Mouse (Mus musculus) midbrain, embryonic 14.5 days (tissue): ENCODE measurements around the gene Kiss1r. TPM values are rescaled to one million over a fixed set of nuclear protein-coding genes. Genes with fewer than 3 reads are reported as not detected.

Experiments
- ATAC-seq: fragments of 200-750 bp; cut with Nextera tagmentation; 2 replicates; pipeline ENCODE4 v1.8.0; 2017; ENCODE audit warnings: moderate number of reproducible peaks, moderate library complexity; ENCODE audit not compliant: low FRiP score, low TSS enrichment
- DNase-seq: peaks from one replicate; pipeline ENCODE4 v3.0.0-alpha.2; 2015
- H3K27ac ChIP-seq: fragments of 300-500 bp; sonication (generic); replicated peaks from 2 replicates; pipeline ENCODE4 v1.5.1; 2014; ENCODE audit warnings: mild to moderate bottlenecking, low read depth, low read length, moderate library complexity
- H3K27me3 ChIP-seq: fragments of 300-500 bp; sonication (generic); 2 replicates; pipeline ENCODE4 v1.6.1; 2014; ENCODE audit warnings: low read length, control low read depth, mixed read lengths; ENCODE audit not compliant: control insufficient read depth, insufficient read depth
- H3K36me3 ChIP-seq: fragments of 300-500 bp; sonication (generic); 2 replicates; pipeline ENCODE4 v1.6.1; 2014; ENCODE audit warnings: low read length, control low read depth; ENCODE audit not compliant: control insufficient read depth, insufficient read depth
- H3K4me1 ChIP-seq: fragments of 300-500 bp; sonication (generic); 2 replicates; pipeline ENCODE4 v1.6.1; 2014; ENCODE audit warnings: mild to moderate bottlenecking, antibody characterized with exemption, low read length, control low read depth; ENCODE audit not compliant: control insufficient read depth, insufficient read depth
- H3K4me2 ChIP-seq: fragments of 300-500 bp; sonication (generic); 2 replicates; pipeline ENCODE4 v1.6.1; 2014; ENCODE audit warnings: mild to moderate bottlenecking, low read length, moderate library complexity
- H3K4me3 ChIP-seq: fragments of 300-500 bp; sonication (generic); replicated peaks from 2 replicates; pipeline ENCODE4 v1.5.1; 2014; ENCODE audit warnings: low read depth, low read length
- H3K9ac ChIP-seq: fragments of 300-500 bp; sonication (generic); replicated peaks from 2 replicates; pipeline ENCODE4 v1.6.1; 2014; ENCODE audit warnings: mild to moderate bottlenecking, low read length, moderate library complexity
- H3K9me3 ChIP-seq: fragments of 300-500 bp; sonication (generic); 2 replicates; pipeline ENCODE4 v1.6.1; 2016; ENCODE audit warnings: low read length, control low read depth, mixed read lengths; ENCODE audit not compliant: control insufficient read depth
- WGBS: fragments of 180-500 bp; shearing (Covaris S2); extraction: QIAGEN DNeasy Blood & Tissue Kit; methylation state at CpG from one replicate; pipeline ENCODE4 v1.1.7; 2014; 5-methylcytosine and 5-hydroxymethylcytosine counted together
- polyA plus RNA-seq: library from polyadenylated mRNA; unstranded; fragments of >200 nt; fragmentation: Nextera tagmentation; extraction: Ambion mirVana; gene quantifications from 2 replicates; pipeline ENCODE4 v1.2.1, GENCODE M21; 2014

Kiss1r gene
- polyA plus RNA-seq, 1 experiment from 2014 or later: 2.4 TPM

GRCm38 (mm10) chr10:79925785-79926490 is 9.2 kb downstream of the Kiss1r start:
- Histone ChIP-seq H3K27ac (0 out of 2 replicates have a peak overlapping the region, but pooled peaks have one; percentile 9), H3K9me3 (no peaks in the 10 kb centered on the region), H3K4me3 (peak overlapping the region; percentile 87), H3K9ac (peak overlapping the region; percentile 77), H3K27me3 (peaks cover 30% of the 10 kb centered on the region), H3K4me1 (peaks cover 21% of the 10 kb centered on the region), H3K36me3 (0 out of 2 replicates have a peak, but pooled peaks cover 4% of the 10 kb centered on the region), H3K4me2 (peak overlapping the region; percentile 88)
- 12% methylated on average over 15 of the region's 15 CpGs for WGBS
- no peak for DNase-seq
- ATAC-seq: no peak

- Histone ChIP-seq H3K36me3 (0 out of 2 replicates have a peak, but pooled peaks cover 7% of the 10 kb centered on the region), H3K27me3 (peaks cover 23% of the 10 kb centered on the region), H3K4me3 (peak within 1 kb of the TSS; percentile 87), H3K27ac (peak within 1 kb of the TSS; percentile 88), H3K4me2 (peak within 1 kb of the TSS; percentile 88), H3K9ac (peak within 1 kb of the TSS; percentile 77), H3K4me1 (peaks cover 16% of the 10 kb centered on the region), H3K9me3 (no peaks in the 10 kb centered on the region)
- WGBS: under 1% methylated on average over 63 of the region's 63 CpGs
- DNase-seq (peak; percentile 96), ATAC-seq (peak; percentile 78)
These were observed 9.9 kb downstream of the Kiss1r start, which contains the start of gene Arid3a for GRCm38 (mm10) chr10:79926491-79927323. TSS of gene Arid3a (plus strand) at chr10:79927043.

GRCm38 (mm10) chr10:79927324-79928029 is 10.7 kb downstream of the Kiss1r start:
- WGBS: under 1% methylated on average over 54 of the region's 54 CpGs
- H3K27me3 ChIP-seq: peaks cover 15% of the 10 kb centered on the region
- H3K9me3 ChIP-seq: no peaks in the 10 kb centered on the region
- DNase-seq (peak; percentile 76), ATAC-seq (peak; percentile 46)
- peak overlapping the region; percentile 87 for H3K4me3 ChIP-seq
- H3K27ac ChIP-seq: peak overlapping the region; percentile 88
- peaks cover 14% of the 10 kb centered on the region for H3K36me3 ChIP-seq
- peak overlapping the region; percentile 88 for H3K4me2 ChIP-seq
- peak overlapping the region; percentile 77 for H3K9ac ChIP-seq
- peaks cover 14% of the 10 kb centered on the region for H3K4me1 ChIP-seq

- no peaks in the 10 kb centered on the region for H3K9me3 ChIP-seq
- H3K4me1 ChIP-seq: peaks cover 14% of the 10 kb centered on the region
- H3K27ac ChIP-seq: peak overlapping the region; percentile 88
- H3K27me3 ChIP-seq: peaks cover 8% of the 10 kb centered on the region
- DNase-seq (peak; percentile 70), ATAC-seq (no peak)
- H3K9ac ChIP-seq: peak overlapping the region; percentile 77
- under 1% methylated on average over 28 of the region's 29 CpGs for WGBS
- H3K4me3 ChIP-seq: peak overlapping the region; percentile 87
- peaks cover 21% of the 10 kb centered on the region for H3K36me3 ChIP-seq
- H3K4me2 ChIP-seq: peak overlapping the region; percentile 88
These were observed 11.4 kb downstream of the Kiss1r start for GRCm38 (mm10) chr10:79928030-79928694.

GRCm38 (mm10) chr10:79928907-79929701 is 12.3 kb downstream of the Kiss1r start:
- WGBS: 34% methylated on average over 9 of the region's 9 CpGs
- Histone ChIP-seq H3K9ac (peak overlapping the region; percentile 77), H3K4me3 (peak overlapping the region; percentile 87), H3K4me1 (peaks cover 14% of the 10 kb centered on the region), H3K27ac (peak overlapping the region; percentile 88), H3K9me3 (no peaks in the 10 kb centered on the region), H3K4me2 (peak overlapping the region; percentile 88), H3K27me3 (no peaks in the 10 kb centered on the region), H3K36me3 (peaks cover 27% of the 10 kb centered on the region)
- ATAC-seq: no peak
- DNase-seq: peak; percentile 46

GRCm38 (mm10) chr10:79929967-79930825 is 13.4 kb downstream of the Kiss1r start:
- peaks cover 18% of the 10 kb centered on the region for H3K4me1 ChIP-seq
- 0 out of 2 replicates have a peak overlapping the region, but pooled peaks have one; percentile 88 for H3K4me2 ChIP-seq
- H3K9ac ChIP-seq: no peak overlapping the region

GRCm38 (mm10) chr10:79930826-79931186 is 14.0 kb downstream of the Kiss1r start:
- DNase-seq (no peak), ATAC-seq (no peak)
- Histone ChIP-seq H3K4me2 (no peak overlapping the region), H3K27ac (no peak overlapping the region), H3K4me3 (no peak overlapping the region), H3K36me3 (peaks cover 32% of the 10 kb centered on the region), H3K9me3 (no peaks in the 10 kb centered on the region), H3K9ac (no peak overlapping the region), H3K27me3 (no peaks in the 10 kb centered on the region), H3K4me1 (peaks cover 17% of the 10 kb centered on the region)
- WGBS: 76% methylated on average over 16 of the region's 16 CpGs

More at GRCm38 (mm10) chr10:79929967-79930825, 13.4 kb downstream of the Kiss1r start:
- DNase-seq (no peak), ATAC-seq (no peak)
- 87% methylated on average over 18 of the region's 18 CpGs for WGBS
- peaks cover 32% of the 10 kb centered on the region for H3K36me3 ChIP-seq
- no peak overlapping the region for H3K27ac ChIP-seq
- H3K27me3 ChIP-seq: no peaks in the 10 kb centered on the region
- H3K9me3 ChIP-seq: no peaks in the 10 kb centered on the region
- H3K4me3 ChIP-seq: no peak overlapping the region
